ENCODE assay signal across 22 mouse cellular contexts in the genomic region with DNA sequence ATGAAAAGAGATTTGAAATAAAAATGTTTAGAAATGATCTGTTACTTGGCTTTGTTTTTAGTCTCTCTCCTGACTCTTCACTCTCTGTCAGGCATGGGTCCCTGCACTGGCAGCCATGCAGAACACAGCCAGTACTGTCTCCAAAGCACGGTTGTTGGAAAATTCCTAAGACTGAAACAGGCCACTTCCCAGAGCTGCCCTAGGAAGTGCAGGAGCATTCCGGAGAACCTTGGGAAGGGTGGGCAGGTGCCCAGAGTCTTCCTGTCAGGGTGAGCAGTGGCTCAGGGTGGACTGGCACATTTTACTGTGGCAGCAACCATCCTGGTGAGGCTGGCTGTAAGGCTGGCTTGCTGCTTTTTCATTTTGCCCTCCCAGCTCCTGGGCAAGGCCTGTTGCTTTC. TPM values are rescaled to one million over a fixed set of nuclear protein-coding genes. Genes with fewer than 3 reads are reported as not detected.
A peak's percentile ranks its signal among the peaks of the same experiment; 100 is the strongest.
DNase-seq lines count a peak whose midpoint lies in the region; ATAC-seq and TF ChIP-seq lines count a peak whose summit lies in the region.
"Had no signal": no experiment of that assay in that cellular context is flagged by ENCODE, and none has a peak within 500 bp of the region (broad histone marks: within the 10 kb centered on the region; RNA-seq: fewer than 3 reads in every experiment).

No protein-coding gene starts in this region.

- peaks cover 35% of the 10 kb centered on the region for H3K4me1 ChIP-seq in heart, embryonic 10.5 days
- peaks cover 9% of the 10 kb centered on the region for H3K4me1 ChIP-seq in lung, embryonic 15.5 days
- no peaks in the 10 kb centered on the region for H3K4me1 ChIP-seq in lung, adult 2 months (ENCODE audit: control insufficient read depth, insufficient read depth, low read length)
- H3K4me1 ChIP-seq in kidney, postnatal 0 days (replicated peaks; ENCODE audit: insufficient read depth, low read length) = 0 out of 2 replicates have a peak, but pooled peaks cover 8% of the 10 kb centered on the region

- no peak overlapping the region for H3K9ac ChIP-seq in lung, embryonic 15.5 days
- H3K9ac ChIP-seq in kidney, postnatal 0 days (ENCODE audit: low read depth, low read length) = no peak overlapping the region
- H3K9ac ChIP-seq: embryonic facial prominence, embryonic 12.5 days; forebrain, embryonic 12.5 days; heart, embryonic 13.5 days; hindbrain, embryonic 12.5 days had no signal

- peak; percentile 81 for DNase-seq in heart, adult 11 months
- DNase-seq in heart, embryonic 10.5 days (ENCODE audit: low spot score) = no peak
- no peak for DNase-seq in lung, adult 2 months
- no peak for DNase-seq in kidney, postnatal 0 days (ENCODE audit: low spot score)
- peak; percentile 39 to 44 for DNase-seq in kidney, postnatal 36 days
- no peak for DNase-seq in frontal cortex, postnatal 36 days (ENCODE audit: low spot score in 2 of 2)
- DNase-seq: adrenal gland, postnatal 10 days; cerebellum, adult 11 months; cerebellum, adult 8-10 months; cerebellum, postnatal 14 days; embryo, embryonic 11 days; gastrocnemius, postnatal 10 days; heart, postnatal 36 days had no signal

- H3K4me2 ChIP-seq in lung, embryonic 15.5 days = no peak overlapping the region
- H3K4me2 ChIP-seq in kidney, postnatal 0 days (ENCODE audit: low read length) = no peak overlapping the region
- H3K4me2 ChIP-seq: embryonic facial prominence, embryonic 12.5 days; forebrain, embryonic 12.5 days; heart, embryonic 13.5 days; hindbrain, embryonic 12.5 days had no signal

- no peak for TF ChIP-seq CTCF in lung, adult 2 months (IDR thresholded peaks at IDR 0.05; ENCODE audit: insufficient read depth, low read length)
- TF ChIP-seq CTCF in kidney, postnatal 0 days (IDR thresholded peaks at IDR 0.05; ENCODE audit: low read depth) = no peak

- no peak for ATAC-seq in lung, embryonic 15.5 days (ENCODE audit: borderline replicate concordance, extremely low read depth, low FRiP score, low TSS enrichment)
- ATAC-seq in kidney, postnatal 0 days (replicated peaks; ENCODE audit: low FRiP score, low read depth) = no peak
- no peak for ATAC-seq in monocyte, adult 5-6 weeks (replicated peaks; ENCODE audit: insufficient number of reproducible peaks, low FRiP score, low TSS enrichment, poor library complexity, severe bottlenecking)
- ATAC-seq: hindbrain, embryonic 16.5 days had no signal

- 66% methylated on average over 2 of the region's 2 CpGs for WGBS in heart, embryonic 10.5 days
- 79% methylated on average over 2 of the region's 2 CpGs for WGBS in lung, embryonic 15.5 days
- WGBS in lung, adult 2 months = 65% methylated on average over 2 of the region's 2 CpGs
- WGBS in kidney, postnatal 0 days = 18% methylated on average over 2 of the region's 2 CpGs

- H3K9me3 ChIP-seq in heart, embryonic 10.5 days = no peaks in the 10 kb centered on the region
- no peaks in the 10 kb centered on the region for H3K9me3 ChIP-seq in lung, embryonic 15.5 days
- H3K9me3 ChIP-seq in kidney, postnatal 0 days (replicated peaks; ENCODE audit: low read length) = no peaks in the 10 kb centered on the region
- H3K9me3 ChIP-seq: embryonic facial prominence, embryonic 12.5 days; forebrain, embryonic 12.5 days; heart, embryonic 13.5 days; hindbrain, embryonic 12.5 days had no signal

- H3K4me3 ChIP-seq in heart, embryonic 10.5 days = no peak overlapping the region
- H3K4me3 ChIP-seq in lung, embryonic 15.5 days = no peak overlapping the region
- H3K4me3 ChIP-seq in lung, adult 2 months (replicated peaks; ENCODE audit: extremely low read depth, low read depth, low read length) = no peak overlapping the region
- H3K4me3 ChIP-seq in kidney, postnatal 0 days (replicated peaks; ENCODE audit: low read depth, low read length) = no peak overlapping the region
- H3K4me3 ChIP-seq: embryonic facial prominence, embryonic 12.5 days; forebrain, embryonic 12.5 days; heart, embryonic 13.5 days; hindbrain, embryonic 12.5 days had no signal

- H3K27me3 ChIP-seq in heart, embryonic 10.5 days (ENCODE audit: insufficient read depth, poor library complexity, severe bottlenecking) = peaks cover 19% of the 10 kb centered on the region
- H3K27me3 ChIP-seq in lung, embryonic 15.5 days = no peaks in the 10 kb centered on the region
- H3K27me3 ChIP-seq in kidney, postnatal 0 days (ENCODE audit: insufficient read depth, low read length) = no peaks in the 10 kb centered on the region
- H3K27me3 ChIP-seq: heart, embryonic 13.5 days; hindbrain, embryonic 12.5 days had no signal

- TF ChIP-seq POLR2A in lung, adult 2 months (IDR thresholded peaks at IDR 0.05; ENCODE audit: borderline replicate concordance, extremely low read depth, low read depth, low read length) = no peak

- no peak overlapping the region for H3K27ac ChIP-seq in heart, embryonic 10.5 days
- 0 out of 2 replicates have a peak overlapping the region, but pooled peaks have one; percentile 10 for H3K27ac ChIP-seq in lung, embryonic 15.5 days
- H3K27ac ChIP-seq in kidney, postnatal 0 days = peak overlapping the region; percentile 31; the same call in 1 of the 2 replicates
- H3K27ac ChIP-seq: embryonic facial prominence, embryonic 12.5 days; forebrain, embryonic 12.5 days; heart, embryonic 13.5 days; hindbrain, embryonic 12.5 days had no signal

- peaks cover 35% of the 10 kb centered on the region for H3K36me3 ChIP-seq in heart, embryonic 10.5 days
- peaks cover 10% of the 10 kb centered on the region for H3K36me3 ChIP-seq in lung, embryonic 15.5 days
- H3K36me3 ChIP-seq in kidney, postnatal 0 days (ENCODE audit: insufficient read depth, low read length) = no peaks in the 10 kb centered on the region

RNA-seq across cellular contexts. Expression of gene Arhgap23, which starts 16.8 kb away (rescaled TPM):
- 6.8 and 7.8 TPM in 2 replicates for polyA plus RNA-seq in heart, embryonic 10.5 days (2016; fragmentation: Nextera tagmentation; extraction: Ambion mirVana)
- 7.0 and 7.4 TPM in 2 replicates for polyA plus RNA-seq in lung, embryonic 15.5 days (2015; fragmentation: Nextera tagmentation; extraction: Ambion mirVana)
- 74.3 and 90.6 TPM in 2 replicates for polyA plus RNA-seq in lung, adult 2 months (2012; rRNA removed)
- 5.4 and 5.7 TPM in 2 replicates for polyA plus RNA-seq in kidney, postnatal 0 days (2015; fragmentation: Nextera tagmentation; extraction: Ambion mirVana)
- total RNA-seq in monocyte, adult 5-6 weeks (2017) = 4.7 to 5.8 TPM (median 5.0 TPM) in 3 replicates

RNA-seq across cellular contexts. Expression of gene Socs7, which starts 36.2 kb away (rescaled TPM):
- 3.2 and 3.4 TPM in 2 replicates for polyA plus RNA-seq in heart, embryonic 10.5 days (2016; fragmentation: Nextera tagmentation; extraction: Ambion mirVana)
- 3.4 and 3.6 TPM in 2 replicates for polyA plus RNA-seq in lung, embryonic 15.5 days (2015; fragmentation: Nextera tagmentation; extraction: Ambion mirVana)
- 9.8 and 11.3 TPM in 2 replicates for polyA plus RNA-seq in lung, adult 2 months (2012; rRNA removed)
- 2.4 and 2.6 TPM in 2 replicates for polyA plus RNA-seq in kidney, postnatal 0 days (2015; fragmentation: Nextera tagmentation; extraction: Ambion mirVana)
- 16.8 to 18.8 TPM (median 18.0 TPM) in 3 replicates for total RNA-seq in monocyte, adult 5-6 weeks (2017)

RNA-seq across cellular contexts. Expression of gene Gpr179, which starts 46.6 kb away (rescaled TPM):
- polyA plus RNA-seq in heart, embryonic 10.5 days (2016; fragmentation: Nextera tagmentation; extraction: Ambion mirVana) = 0.04 and 0.12 TPM in 2 replicates
- 0.07 and 0.16 TPM in 2 replicates for polyA plus RNA-seq in lung, embryonic 15.5 days (2015; fragmentation: Nextera tagmentation; extraction: Ambion mirVana)
- polyA plus RNA-seq in lung, adult 2 months (2012; rRNA removed) = 0.23 and 0.24 TPM in 2 replicates
- 0.05 and 0.06 TPM in 2 replicates for polyA plus RNA-seq in kidney, postnatal 0 days (2015; fragmentation: Nextera tagmentation; extraction: Ambion mirVana)
- total RNA-seq in monocyte, adult 5-6 weeks (2017) = 0.29 to 0.39 TPM in 2 of 3 replicates, not detected in the other
- total RNA-seq: common myeloid progenitor, adult 5-6 weeks had no signal
- polyA plus RNA-seq: heart, postnatal 0 days had no signal

Comparison
In these comparisons a context has a peak if more than half of its experiments do, and no peak if none do; other contexts are left out.
1. DNase-seq: peak in heart, adult 11 months (single experiment) and kidney, postnatal 36 days (2 of 2); none in heart, embryonic 10.5 days (single experiment), lung, adult 2 months (single experiment), kidney, postnatal 0 days (single experiment) and frontal cortex, postnatal 36 days (0 of 2).